Mouse (Mus musculus) adrenal gland, postnatal 25 days (tissue): ENCODE measurements at regions not wholly inside any gene's neighbourhood (a gene's known extent, or its start where the extent isn't known, plus 50 kb on each side); places are given as distances from the start of the nearest gene placed in this dataset.

Experiments used
- DNase-seq: peaks from one replicate; pipeline ENCODE4 v3.0.0; 2021; ENCODE audit warnings: mixed read lengths

- no peak for DNase-seq
Measured at GRCm38 (mm10) chr2:48624461-48624860, 189.4 kb upstream of the Acvr2a start.

DNA sequence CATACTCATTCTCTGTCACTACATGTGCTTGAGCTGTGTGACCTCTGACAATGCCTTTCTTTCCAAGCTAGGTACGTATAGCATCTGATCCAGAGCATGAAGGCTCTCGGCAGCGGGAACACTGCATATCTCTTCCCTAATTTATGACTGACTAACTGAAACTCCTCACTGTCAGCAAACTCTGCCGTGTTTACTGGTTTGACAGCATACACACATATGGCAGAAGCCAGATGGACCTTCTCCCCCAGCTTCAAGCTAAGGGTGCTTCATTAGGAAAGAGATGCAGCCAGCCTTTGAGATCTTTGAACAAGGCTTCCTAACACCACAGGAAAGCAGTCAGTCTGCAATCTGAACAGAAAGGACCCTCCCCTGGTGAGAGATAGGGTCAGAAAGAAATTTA, 186.9 kb upstream of the Acvr2a start:
- DNase-seq = no peak

- no peak for DNase-seq
Measured at GRCm38 (mm10) chr2:48629106-48630050, 184.5 kb upstream of the Acvr2a start.

DNA sequence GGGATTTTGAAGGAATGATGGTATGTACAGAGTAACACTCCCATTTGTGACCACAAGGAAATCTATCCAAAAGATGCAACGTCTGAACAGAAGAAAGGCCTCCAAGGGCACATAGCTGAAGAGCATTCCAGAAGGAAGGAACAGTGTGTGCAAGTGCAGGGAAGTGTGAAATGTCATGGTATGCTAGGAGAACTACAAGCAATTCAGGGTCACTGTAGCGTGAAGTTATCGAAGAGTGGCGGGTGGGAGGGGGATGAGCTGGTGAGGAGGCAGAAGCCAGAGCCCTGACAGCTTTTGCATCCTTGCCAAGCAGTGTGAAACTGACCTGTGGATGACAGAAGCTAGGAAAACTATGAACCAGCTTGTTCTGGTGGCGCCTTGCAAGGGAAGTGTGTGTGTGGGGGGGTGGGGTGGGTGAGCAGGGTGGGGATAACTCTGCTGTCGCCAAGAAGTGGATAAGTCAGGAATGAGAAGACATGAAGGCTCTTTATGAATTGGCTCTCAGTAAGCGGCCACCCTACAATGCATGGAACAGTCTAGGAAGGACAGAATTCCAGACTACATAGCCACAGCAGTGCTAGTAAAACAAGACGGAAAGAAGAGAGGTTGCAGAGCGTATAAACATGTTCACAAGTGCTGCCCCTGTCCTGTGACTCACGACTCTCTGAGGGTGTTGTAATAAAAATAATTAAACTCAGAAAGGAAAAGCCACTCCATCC, 179.3 kb upstream of the Acvr2a start:
- no peak for DNase-seq

DNA sequence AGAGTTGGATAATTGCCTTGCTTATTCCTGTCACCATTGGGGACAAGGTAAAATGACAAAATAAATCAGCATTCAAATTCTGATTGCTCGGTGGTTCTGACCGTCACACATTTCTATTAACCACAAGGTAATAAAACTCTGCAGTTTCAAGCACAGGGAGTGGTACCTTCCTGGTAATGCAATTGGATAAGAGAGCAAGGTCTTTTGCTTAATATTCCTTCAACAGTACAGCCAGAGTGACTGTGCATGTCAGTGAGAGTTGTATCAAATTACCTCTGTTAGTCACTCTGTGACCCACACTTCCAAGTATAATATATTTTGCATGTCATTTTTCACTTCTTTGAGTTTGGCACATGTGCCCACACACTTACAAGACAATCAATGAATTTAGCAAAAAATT, 177.8 kb upstream of the Acvr2a start:
- DNase-seq = no peak

- no peak for DNase-seq
Measured at GRCm38 (mm10) chr2:48644114-48644513, 169.8 kb upstream of the Acvr2a start.

- no peak for DNase-seq
Measured at GRCm38 (mm10) chr2:48650281-48650680, 163.6 kb upstream of the Acvr2a start.

DNA sequence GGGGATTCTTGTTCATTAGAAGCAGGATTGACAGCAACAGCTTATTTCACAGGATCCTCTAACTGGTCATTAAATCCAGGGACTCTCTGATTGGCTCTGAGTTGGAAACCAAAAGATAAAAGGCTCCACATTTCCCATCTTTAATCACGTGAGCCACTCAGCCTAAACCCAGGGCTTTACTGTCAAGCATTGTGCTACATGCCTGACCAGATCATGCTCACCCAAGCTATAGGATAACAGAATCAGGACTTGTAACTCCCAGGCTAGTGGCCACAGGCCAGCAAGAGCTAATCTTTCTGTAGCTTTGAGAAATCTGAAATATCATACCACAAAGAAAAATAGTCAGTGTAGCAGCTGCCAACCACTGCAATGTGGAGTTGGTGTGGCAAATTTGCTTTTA, 152.7 kb upstream of the Acvr2a start:
- DNase-seq = no peak

DNA sequence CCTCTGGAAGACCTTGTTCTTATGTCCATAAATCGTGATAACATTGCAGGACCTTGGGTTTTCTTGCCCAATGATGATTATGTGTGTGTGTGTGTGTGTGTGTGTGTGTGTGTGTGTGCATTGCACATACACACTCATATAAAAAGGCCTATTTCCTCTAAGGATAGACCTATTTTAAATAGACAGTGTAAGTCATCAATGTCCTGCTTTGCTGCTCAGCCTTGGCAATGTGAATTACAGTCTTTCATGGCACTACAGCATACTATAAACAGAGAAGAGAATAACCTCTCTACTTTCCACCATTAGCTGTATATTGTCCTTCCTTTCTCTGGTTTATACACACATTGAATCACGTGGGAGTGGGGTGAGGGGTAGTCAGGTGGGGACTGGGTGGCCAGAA, 148.8 kb upstream of the Acvr2a start:
- DNase-seq = no peak

DNA sequence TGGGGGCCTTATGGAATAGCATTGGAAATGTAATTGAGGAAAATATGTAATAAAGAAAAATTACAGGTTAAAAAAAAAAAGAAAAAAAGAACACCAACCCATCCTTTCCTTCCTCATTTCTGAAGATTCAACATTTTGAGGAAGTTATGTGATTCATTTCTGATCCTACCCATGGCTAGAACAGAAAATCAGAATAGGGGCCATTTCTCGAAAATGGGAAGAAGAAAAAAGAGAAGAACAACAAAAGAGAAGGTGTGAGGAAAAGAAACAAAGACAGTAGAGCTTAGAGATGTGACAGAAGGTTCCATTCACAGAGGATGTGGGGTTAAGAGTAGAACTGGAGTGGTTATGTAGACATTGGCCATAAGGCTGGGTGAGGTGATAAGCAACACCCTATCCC, 124.8 kb upstream of the Acvr2a start:
- no peak for DNase-seq

DNA sequence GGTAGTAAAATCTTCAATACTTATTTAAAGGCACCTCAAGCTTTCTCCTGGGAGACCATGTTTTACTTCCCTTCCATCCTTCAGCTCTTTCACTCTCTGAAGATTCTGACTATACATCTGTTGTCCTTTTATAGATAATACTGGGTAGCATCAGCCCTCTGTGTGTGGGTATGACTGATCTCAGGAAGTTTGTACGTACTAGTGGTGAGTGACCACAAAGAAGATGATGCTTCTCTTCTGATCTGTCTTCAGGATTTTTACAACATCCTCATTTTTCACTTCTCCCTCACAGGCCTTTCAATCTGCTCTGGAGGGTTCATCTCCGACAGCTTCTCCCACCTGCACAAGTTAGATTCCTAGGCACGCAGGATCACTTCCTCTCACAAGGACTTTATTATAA, 119.4 kb upstream of the Acvr2a start:
- no peak for DNase-seq

GRCm38 (mm10) chr2:48700886-48701285, 113.0 kb upstream of the Acvr2a start:
- no peak for DNase-seq

- no peak for DNase-seq
Measured at GRCm38 (mm10) chr2:48705103-48705804, 108.7 kb upstream of the Acvr2a start.

- DNase-seq = no peak
Measured at GRCm38 (mm10) chr2:48705805-48706150, 108.1 kb upstream of the Acvr2a start.

DNA sequence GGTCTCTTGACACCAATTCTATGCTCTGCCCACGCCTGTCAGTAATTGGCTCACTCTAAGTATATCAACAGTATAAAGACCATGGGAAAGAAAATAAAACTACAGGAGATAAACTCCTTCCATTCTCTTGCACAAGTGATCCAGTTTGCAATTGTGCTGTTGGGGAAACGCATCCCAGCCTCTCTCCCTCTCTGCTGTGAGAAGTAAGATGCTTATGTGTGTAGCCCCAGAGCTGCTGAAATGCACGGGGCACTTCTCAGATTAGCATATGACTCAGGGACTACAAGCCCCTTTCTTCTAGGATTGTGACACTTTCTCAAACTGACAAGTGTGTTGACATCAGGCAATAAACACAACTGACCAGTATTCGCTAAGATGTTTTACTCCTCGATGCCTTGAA, 107.7 kb upstream of the Acvr2a start:
- DNase-seq = no peak

DNA sequence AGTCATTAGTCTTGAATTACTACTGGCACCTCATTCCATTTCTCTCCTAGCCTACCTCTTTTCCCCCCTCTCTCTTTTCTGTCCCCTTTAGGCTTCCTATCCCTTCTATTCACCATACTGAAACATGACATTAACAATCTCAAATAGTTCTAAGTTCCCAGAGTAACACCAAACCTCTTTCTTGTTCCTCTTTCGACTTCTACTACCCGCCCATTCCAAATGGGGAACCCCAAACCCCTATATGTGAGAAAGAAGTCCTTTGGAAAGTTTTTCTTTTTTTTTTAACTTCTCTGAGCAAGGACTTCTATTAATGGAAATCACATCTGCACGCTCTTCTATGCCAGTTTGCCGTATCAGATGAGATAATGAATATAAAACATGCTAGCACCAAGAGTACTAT, 97.7 kb upstream of the Acvr2a start:
- DNase-seq = no peak

DNA sequence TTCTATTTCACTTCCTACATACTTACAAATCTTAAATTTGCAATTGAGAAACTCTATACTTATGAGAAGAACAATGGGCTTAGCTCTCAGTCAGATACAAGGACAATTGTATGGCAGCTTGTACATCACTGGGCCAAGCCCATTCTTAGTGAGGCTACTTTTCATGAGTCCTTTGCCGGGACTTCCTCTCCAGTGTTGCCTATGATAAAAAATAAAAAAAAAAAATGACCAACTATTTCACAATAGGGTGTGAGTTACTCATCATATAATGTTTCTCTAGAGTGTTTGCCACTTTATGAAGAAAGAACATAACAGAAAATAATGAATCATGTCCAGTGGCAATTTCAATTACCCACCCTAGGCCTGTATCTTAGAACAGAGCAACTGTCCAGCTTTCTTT, 96.1 kb upstream of the Acvr2a start:
- DNase-seq = no peak

DNA sequence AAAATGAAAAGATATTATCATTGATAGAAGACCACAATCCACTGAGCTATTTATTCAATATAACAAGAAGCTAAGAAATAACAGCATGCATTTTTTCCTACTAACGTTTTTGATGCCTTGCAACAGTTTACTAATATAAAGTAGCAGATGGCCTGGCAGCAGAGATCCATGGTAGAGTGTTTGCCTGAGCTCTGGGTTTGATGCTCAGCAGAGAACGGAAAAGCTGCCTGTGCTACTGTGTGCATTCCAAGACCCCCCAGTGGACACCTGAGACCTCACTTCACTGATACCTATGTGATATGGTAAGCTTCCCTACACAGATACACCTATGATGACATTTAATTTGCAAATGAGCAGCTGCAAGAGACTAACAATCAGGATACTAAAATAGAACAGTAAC, 95.6 kb upstream of the Acvr2a start:
- DNase-seq = no peak

- no peak for DNase-seq
Measured at GRCm38 (mm10) chr2:48730780-48731179, 83.1 kb upstream of the Acvr2a start.

DNA sequence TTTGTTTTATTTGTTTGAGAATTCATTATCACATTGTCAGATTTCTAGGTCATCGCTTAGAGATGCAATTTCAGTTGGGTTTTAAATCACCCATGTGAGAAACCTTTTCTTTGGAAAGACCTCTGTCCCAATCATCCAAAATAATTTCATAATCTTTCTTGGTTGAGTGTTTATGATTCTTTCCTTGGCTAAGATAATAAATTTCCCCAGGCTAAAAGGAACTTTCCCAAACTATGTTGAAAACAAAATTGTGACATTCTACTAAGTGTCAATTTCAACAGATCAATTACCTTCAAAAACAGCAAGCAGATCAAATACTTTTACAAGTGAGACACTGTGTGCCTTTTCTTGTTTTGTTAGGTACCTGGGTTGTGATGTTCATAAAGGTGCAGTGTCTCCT, 80.0 kb upstream of the Acvr2a start:
- DNase-seq = no peak

- DNase-seq = no peak
Measured at GRCm38 (mm10) chr2:48734521-48734920, 79.4 kb upstream of the Acvr2a start.

DNA sequence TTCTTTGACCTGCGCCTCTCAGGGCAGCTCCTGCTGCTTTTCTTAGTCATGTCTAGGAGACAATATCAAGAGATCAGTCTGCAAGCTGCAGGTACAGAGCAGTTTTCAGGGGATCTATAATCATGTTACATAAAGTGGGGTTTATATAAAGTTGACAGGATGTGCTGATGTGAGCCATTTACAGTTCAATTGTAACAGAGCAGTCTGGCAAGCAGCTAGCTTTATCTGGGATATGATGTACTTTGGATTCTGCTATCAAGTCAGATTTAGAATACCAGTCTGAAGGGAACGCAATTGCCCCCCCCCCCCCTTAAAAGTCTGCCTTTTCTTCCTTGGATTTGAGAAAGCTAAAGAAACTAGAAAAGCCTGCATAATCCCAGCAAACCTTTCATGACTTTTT, 77.6 kb upstream of the Acvr2a start:
- no peak for DNase-seq
